Mouse (Mus musculus): ENCODE data around the gene Gal3st3. TPM values are rescaled to one million over a fixed set of nuclear protein-coding genes. Genes with fewer than 3 reads are reported as not detected.
"Not testable (repeated sequence)": the region's sequence is repeated elsewhere in the genome, so short reads cannot be mapped to it uniquely, and the experiment has no call there.

Gal3st3 gene
- polyA plus RNA-seq, 1 experiment from 2014 or later = 5.9 TPM

DNA sequence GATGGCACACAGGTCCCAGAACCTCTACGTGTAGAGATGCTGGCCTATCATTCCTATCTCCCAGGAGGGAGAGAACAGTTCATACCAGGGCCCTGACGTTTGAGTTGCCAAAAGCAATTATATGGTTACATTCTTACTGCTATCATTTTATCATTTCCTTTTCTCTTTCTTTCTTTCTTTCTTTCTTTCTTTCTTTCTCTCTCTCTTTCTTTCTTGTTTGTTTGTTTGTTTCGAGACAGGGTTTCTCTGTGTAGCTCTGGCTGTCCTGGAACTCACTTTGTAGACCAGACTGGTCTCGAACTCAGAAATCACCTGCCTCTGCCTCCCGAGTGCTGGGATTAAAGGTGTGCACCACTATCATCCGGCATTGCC lies 51.4 kb downstream of the Gal3st3 start, which contains the start of gene Cst6:
Cst6 (minus strand) TSS at position 73 of the 372 bp plus-strand sequence.
- 59% methylated on average over 6 of the region's 6 CpGs for WGBS
- ATAC-seq (ENCODE audit: extremely low read depth, insufficient number of reproducible peaks, low FRiP score, low TSS enrichment); H3K27ac ChIP-seq (replicated peaks); H3K36me3 ChIP-seq; H3K9me3 ChIP-seq: not testable (repeated sequence)
- Histone ChIP-seq H3K9ac (peak within 1 kb of the TSS; percentile 79), H3K4me3 (peak within 1 kb of the TSS; percentile 50), H3K27me3 (replicated peaks) (peaks cover 20% of the 10 kb centered on the region), H3K4me1 (peaks cover 19% of the 10 kb centered on the region), H3K4me2 (peak within 1 kb of the TSS; percentile 81)

DNA sequence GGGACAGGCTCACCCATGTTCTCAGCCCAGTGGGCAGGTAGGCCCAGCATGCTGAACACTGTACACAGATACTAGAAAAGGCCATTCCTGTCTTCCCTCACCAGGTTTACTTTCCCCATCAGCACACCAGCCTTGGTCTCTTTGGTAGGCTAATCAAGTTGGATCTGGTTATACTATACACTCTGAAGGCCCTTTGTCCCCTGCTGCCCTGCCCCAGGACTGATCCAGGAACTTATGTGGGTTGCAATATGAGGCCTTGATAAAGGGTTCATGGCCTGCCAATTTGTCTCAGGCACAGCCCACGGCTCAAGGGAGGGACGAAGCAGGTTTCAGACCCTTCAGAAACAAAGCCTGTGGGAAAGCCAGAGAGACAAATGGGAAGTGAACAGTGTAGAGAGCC lies 55.5 kb downstream of the Gal3st3 start:
- Histone ChIP-seq H3K9me3 (no peaks in the 10 kb centered on the region), H3K4me1 (peaks cover 7% of the 10 kb centered on the region), H3K36me3 (no peaks in the 10 kb centered on the region), H3K9ac (no peak overlapping the region), H3K4me2 (no peak overlapping the region), H3K27me3 (replicated peaks) (peaks cover 13% of the 10 kb centered on the region), H3K4me3 (no peak overlapping the region), H3K27ac (replicated peaks) (no peak overlapping the region)
- ATAC-seq (ENCODE audit: extremely low read depth, insufficient number of reproducible peaks, low FRiP score, low TSS enrichment) = no peak
- 69% methylated on average over 2 of the region's 2 CpGs for WGBS

DNA sequence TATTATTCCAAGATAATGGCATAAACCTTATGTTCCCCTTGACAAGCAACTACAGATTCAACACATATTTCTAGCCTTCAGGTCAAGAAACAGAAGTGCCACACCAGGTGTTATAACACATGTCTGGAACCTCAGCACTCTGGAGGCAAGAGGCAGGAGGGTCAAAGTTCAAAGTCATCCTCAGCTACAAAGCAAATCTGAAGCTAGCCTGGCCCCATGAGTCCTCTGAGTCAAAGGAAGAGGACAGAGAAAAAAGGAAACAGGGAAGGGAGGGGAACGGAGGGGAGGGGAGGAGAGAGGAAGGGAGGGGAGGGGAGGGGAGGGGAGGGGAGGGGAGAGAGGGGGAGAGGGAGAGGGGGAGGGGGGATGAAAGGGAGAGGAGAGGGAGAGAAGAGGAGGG lies 57.9 kb downstream of the Gal3st3 start:
- H3K9me3 ChIP-seq = no peaks in the 10 kb centered on the region
- H3K27ac ChIP-seq (replicated peaks) = no peak overlapping the region
- no peak overlapping the region for H3K9ac ChIP-seq
- H3K4me3 ChIP-seq = no peak overlapping the region
- no peaks in the 10 kb centered on the region for H3K27me3 ChIP-seq (replicated peaks)
- WGBS = no CpG with 5 or more reads among the region's 1 CpGs
- H3K36me3 ChIP-seq = no peaks in the 10 kb centered on the region
- no peak overlapping the region for H3K4me2 ChIP-seq
- H3K4me1 ChIP-seq = 0 out of 2 replicates have a peak, but pooled peaks cover 2% of the 10 kb centered on the region
- ATAC-seq (ENCODE audit: extremely low read depth, insufficient number of reproducible peaks, low FRiP score, low TSS enrichment) = no peak

Other genes starting within 250 kb of the Gal3st3 start
- gene Rin1, start 247.8 kb upstream of the Gal3st3 start, polyA plus RNA-seq (2015; fragmentation: Nextera tagmentation; extraction: Ambion mirVana) = 2.4 and 3.5 TPM in 2 replicates
- 17.7 and 23.6 TPM in 2 replicates for gene Cd248, start 230.3 kb upstream of the Gal3st3 start, polyA plus RNA-seq (2015; fragmentation: Nextera tagmentation; extraction: Ambion mirVana)
- 3.5 and 4.8 TPM in 2 replicates for gene Tmem151a, start 212.8 kb upstream of the Gal3st3 start, polyA plus RNA-seq (2015; fragmentation: Nextera tagmentation; extraction: Ambion mirVana)
- 84.3 and 94.6 TPM in 2 replicates for gene Yif1a, start 209.8 kb upstream of the Gal3st3 start, polyA plus RNA-seq (2015; fragmentation: Nextera tagmentation; extraction: Ambion mirVana)
- 4.6 and 5.8 TPM in 2 replicates for gene Cnih2, start 199.8 kb upstream of the Gal3st3 start, polyA plus RNA-seq (2015; fragmentation: Nextera tagmentation; extraction: Ambion mirVana)
- gene Rab1b, start 191.3 kb upstream of the Gal3st3 start, polyA plus RNA-seq (2015; fragmentation: Nextera tagmentation; extraction: Ambion mirVana) = 220 TPM in 2 replicates
- gene Klc2, start 179.8 kb upstream of the Gal3st3 start, polyA plus RNA-seq (2015; fragmentation: Nextera tagmentation; extraction: Ambion mirVana) = 18.4 and 22.3 TPM in 2 replicates
- gene Pacs1, start 25.2 kb upstream of the Gal3st3 start, polyA plus RNA-seq (2015; fragmentation: Nextera tagmentation; extraction: Ambion mirVana) = 17.7 and 18.6 TPM in 2 replicates
- 210 and 227 TPM in 2 replicates for gene Sf3b2, start 2.9 kb upstream of the Gal3st3 start, polyA plus RNA-seq (2015; fragmentation: Nextera tagmentation; extraction: Ambion mirVana)
- gene Catsper1, start 37.4 kb downstream of the Gal3st3 start, polyA plus RNA-seq (2015; fragmentation: Nextera tagmentation; extraction: Ambion mirVana) = not detected in 2 replicates
- gene Cst6, start 51.2 kb downstream of the Gal3st3 start, polyA plus RNA-seq (2015; fragmentation: Nextera tagmentation; extraction: Ambion mirVana) = 0.28 and 0.73 TPM in 2 replicates
- 40.5 and 43.7 TPM in 2 replicates for gene Eif1ad, start 68.4 kb downstream of the Gal3st3 start, polyA plus RNA-seq (2015; fragmentation: Nextera tagmentation; extraction: Ambion mirVana)
- 399 and 477 TPM in 2 replicates for gene Banf1, start 68.8 kb downstream of the Gal3st3 start, polyA plus RNA-seq (2015; fragmentation: Nextera tagmentation; extraction: Ambion mirVana)
- gene Sart1, start 90.4 kb downstream of the Gal3st3 start, polyA plus RNA-seq (2015; fragmentation: Nextera tagmentation; extraction: Ambion mirVana) = 40.7 and 41.9 TPM in 2 replicates
- gene Tsga10ip, start 104.2 kb downstream of the Gal3st3 start, polyA plus RNA-seq (2015; fragmentation: Nextera tagmentation; extraction: Ambion mirVana) = 1.6 and 2.2 TPM in 2 replicates
- 190 and 213 TPM in 2 replicates for gene Drap1, start 126.6 kb downstream of the Gal3st3 start, polyA plus RNA-seq (2015; fragmentation: Nextera tagmentation; extraction: Ambion mirVana)
- gene AI837181, start 126.8 kb downstream of the Gal3st3 start, polyA plus RNA-seq (2015; fragmentation: Nextera tagmentation; extraction: Ambion mirVana) = 38.3 and 40.9 TPM in 2 replicates
- not detected in 2 replicates for gene Fosl1, start 149.2 kb downstream of the Gal3st3 start, polyA plus RNA-seq (2015; fragmentation: Nextera tagmentation; extraction: Ambion mirVana)
- gene Ccdc85b, start 159.6 kb downstream of the Gal3st3 start, polyA plus RNA-seq (2015; fragmentation: Nextera tagmentation; extraction: Ambion mirVana) = 7.6 and 8.1 TPM in 2 replicates
- 87.4 and 93.1 TPM in 2 replicates for gene Fibp, start 162.3 kb downstream of the Gal3st3 start, polyA plus RNA-seq (2015; fragmentation: Nextera tagmentation; extraction: Ambion mirVana)
- gene Ctsw, start 170.2 kb downstream of the Gal3st3 start, polyA plus RNA-seq (2015; fragmentation: Nextera tagmentation; extraction: Ambion mirVana) = 0.56 and 1.7 TPM in 2 replicates
- 74.0 and 80.7 TPM in 2 replicates for gene Efemp2, start 175.6 kb downstream of the Gal3st3 start, polyA plus RNA-seq (2015; fragmentation: Nextera tagmentation; extraction: Ambion mirVana)
- 36.8 and 38.9 TPM in 2 replicates for gene Mus81, start 190.1 kb downstream of the Gal3st3 start, polyA plus RNA-seq (2015; fragmentation: Nextera tagmentation; extraction: Ambion mirVana)
- 1,825 and 1,925 TPM in 2 replicates for gene Cfl1, start 192.1 kb downstream of the Gal3st3 start, polyA plus RNA-seq (2015; fragmentation: Nextera tagmentation; extraction: Ambion mirVana)
- gene 1700020D05Rik, start 205.5 kb downstream of the Gal3st3 start, polyA plus RNA-seq (2015; fragmentation: Nextera tagmentation; extraction: Ambion mirVana) = not detected in 2 replicates
- gene Snx32, start 212.2 kb downstream of the Gal3st3 start, polyA plus RNA-seq (2015; fragmentation: Nextera tagmentation; extraction: Ambion mirVana) = 13.5 and 14.8 TPM in 2 replicates